Mouse (Mus musculus) testis, adult 2 months (tissue): ENCODE data around the gene Zyg11a. TPM values are rescaled to one million over a fixed set of nuclear protein-coding genes. Genes with fewer than 3 reads are reported as not detected.
"Not testable (repeated sequence)": the region's sequence is repeated elsewhere in the genome, so short reads cannot be mapped to it uniquely, and the experiment has no call there.

Experiments used
- H3K27ac ChIP-seq: fragments of 200-500 bp; 2 replicates; pipeline ENCODE4 v1.5.1; 2012; ENCODE audit warnings: low read depth, low read length; ENCODE audit not compliant: control insufficient read depth, insufficient read depth
- H3K27me3 ChIP-seq: fragments of 200-500 bp; 2 replicates; pipeline ENCODE4 v1.6.1; 2012; ENCODE audit warnings: mild to moderate bottlenecking, low read length, moderate library complexity; ENCODE audit not compliant: control insufficient read depth, insufficient read depth
- H3K36me3 ChIP-seq: fragments of 200-500 bp; 2 replicates; pipeline ENCODE4 v1.6.1; 2012; ENCODE audit warnings: mild to moderate bottlenecking, low read length; ENCODE audit not compliant: control insufficient read depth, insufficient read depth
- H3K4me1 ChIP-seq: fragments of 200-500 bp; 2 replicates; pipeline ENCODE4 v1.6.1; 2012; ENCODE audit warnings: low read length; ENCODE audit not compliant: control insufficient read depth, insufficient read depth
- H3K4me3 ChIP-seq: fragments of 200-500 bp; 2 replicates; pipeline ENCODE4 v1.5.1; 2012; ENCODE audit warnings: low read depth, mild to moderate bottlenecking, low read length, moderate library complexity, mixed read lengths; ENCODE audit not compliant: control insufficient read depth
- CTCF ChIP-seq: fragments of 200-500 bp; IDR thresholded peaks from 2 replicates; pipeline ENCODE4 v1.5.1; 2012; ENCODE audit warnings: low read depth, mild to moderate bottlenecking, inconsistent platforms, low read length, moderate library complexity; ENCODE audit not compliant: control insufficient read depth, insufficient read depth, insufficient replicate concordance
- POLR2A ChIP-seq: fragments of 200-500 bp; IDR thresholded peaks from 2 replicates; pipeline ENCODE4 v1.6.1; 2012; ENCODE audit warnings: low read depth, mild to moderate bottlenecking, inconsistent platforms, low read length, moderate library complexity; ENCODE audit not compliant: control insufficient read depth
- polyA plus RNA-seq: library from polyadenylated mRNA; depleted of rRNA; stranded (reverse); fragments of >200 nt; gene quantifications from 2 replicates; pipeline ENCODE4 v1.2.3, GENCODE M21; 2012; rRNA removed

The Zyg11a gene
- polyA plus RNA-seq, 1 experiment = 4.2 TPM

GRCm38 (mm10) chr4:108143778-108144177, 74.1 kb downstream of the Zyg11a start:
- Histone ChIP-seq H3K4me1 (no peaks in the 10 kb centered on the region), H3K27me3 (no peaks in the 10 kb centered on the region), H3K36me3 (no peaks in the 10 kb centered on the region), H3K27ac (no peak overlapping the region), H3K4me3 (no peak overlapping the region)
- no peak for TF ChIP-seq POLR2A
- TF ChIP-seq CTCF = no peak

GRCm38 (mm10) chr4:108143178-108143577, 74.7 kb downstream of the Zyg11a start:
- H3K36me3 ChIP-seq, H3K4me3 ChIP-seq, H3K4me1 ChIP-seq, H3K27ac ChIP-seq, H3K27me3 ChIP-seq: not testable (repeated sequence)

DNA sequence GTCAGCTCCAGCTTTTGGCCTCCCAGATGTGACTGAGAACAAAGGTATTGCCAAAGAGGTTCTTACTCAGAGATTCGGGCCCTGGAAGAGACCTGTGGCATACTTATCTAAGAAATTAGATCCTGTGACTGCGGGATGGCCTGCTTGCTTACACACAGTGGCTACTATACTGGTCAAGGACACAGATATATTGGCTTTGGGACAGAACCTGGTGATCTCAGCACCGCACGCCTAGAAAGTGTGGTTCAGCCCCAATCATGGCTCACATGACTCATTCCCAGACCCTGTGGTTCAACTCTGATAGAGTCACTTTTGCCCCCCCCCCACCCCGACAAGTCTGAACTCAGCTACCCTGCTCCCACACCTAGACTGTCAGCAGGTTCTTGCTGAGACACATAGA, 80.9 kb downstream of the Zyg11a start:
- no peak overlapping the region for H3K27ac ChIP-seq
- TF ChIP-seq CTCF (no peak), POLR2A (no peak)
- no peak overlapping the region for H3K4me3 ChIP-seq
- no peaks in the 10 kb centered on the region for H3K4me1 ChIP-seq
- H3K27me3 ChIP-seq = no peaks in the 10 kb centered on the region
- no peaks in the 10 kb centered on the region for H3K36me3 ChIP-seq

Other genes with a start within 250 kb of the Zyg11a start
- 2.2 and 2.9 TPM in 2 replicates for gene Slc1a7, start 249.7 kb downstream of the Zyg11a start, polyA plus RNA-seq
- gene Podn, start 121.6 kb downstream of the Zyg11a start, polyA plus RNA-seq = 1.5 and 2.2 TPM in 2 replicates
- 19.3 and 25.9 TPM in 2 replicates for gene Scp2, start 73.0 kb downstream of the Zyg11a start, polyA plus RNA-seq
- 4.6 and 6.7 TPM in 2 replicates for gene Echdc2, start 52.6 kb downstream of the Zyg11a start, polyA plus RNA-seq
- 2.0 and 2.5 TPM in 2 replicates for gene Zyg11b, start 83.0 kb upstream of the Zyg11a start, polyA plus RNA-seq
- 3.6 and 3.7 TPM in 2 replicates for gene Coa7, start 110.1 kb upstream of the Zyg11a start, polyA plus RNA-seq
- 0.43 TPM in 1 of 2 replicates, not detected in the other for gene Shisal2a, start 165.3 kb upstream of the Zyg11a start, polyA plus RNA-seq
- 1.1 and 1.6 TPM in 2 replicates for gene Gpx7, start 188.9 kb upstream of the Zyg11a start, polyA plus RNA-seq
- 46.8 and 49.2 TPM in 2 replicates for gene Tut4, start 241.4 kb upstream of the Zyg11a start, polyA plus RNA-seq